In the genomic region with DNA sequence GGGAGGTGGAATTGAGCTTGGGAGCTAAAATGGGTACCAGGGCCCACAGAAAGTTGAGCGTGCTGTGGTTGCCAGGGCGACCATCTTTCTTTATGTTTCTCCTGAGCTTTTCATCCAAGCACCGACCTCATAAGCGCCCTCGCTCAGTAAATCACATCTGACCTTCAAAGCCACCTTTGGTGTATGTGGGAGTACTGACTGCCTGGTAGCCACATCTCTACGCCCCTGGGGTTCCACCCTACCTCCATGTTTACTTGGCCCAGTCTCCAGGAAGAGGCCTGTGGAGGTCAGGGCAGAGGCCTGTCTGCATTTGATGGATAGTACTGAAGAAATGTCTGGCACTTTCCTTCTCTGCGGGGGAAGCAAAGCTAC, we compare ENCODE assay signal across 8 mouse cellular contexts. TPM values are rescaled to one million over a fixed set of nuclear protein-coding genes. Genes with fewer than 3 reads are reported as not detected.
DNase-seq lines count a peak whose midpoint lies in the region; ATAC-seq and TF ChIP-seq lines count a peak whose summit lies in the region.

No protein-coding gene starts in this region.

- peak overlapping the region; percentile 49; the same call in 1 of the 2 replicates for H3K4me3 ChIP-seq in layer of hippocampus, adult 2 months
- no peak overlapping the region for H3K4me3 ChIP-seq in forebrain, embryonic 14.5 days (ENCODE audit: low read depth, low read length)

- no peaks in the 10 kb centered on the region for H3K36me3 ChIP-seq in forebrain, embryonic 14.5 days (ENCODE audit: control insufficient read depth, insufficient read depth, low read length)

- ATAC-seq in forebrain, embryonic 14.5 days: no peak; the same call in 1 of the 2 replicates
- no peak for ATAC-seq in granulocyte monocyte progenitor cell, adult 5-6 weeks (replicated peaks; ENCODE audit: poor library complexity, severe bottlenecking)

- no peak for TF ChIP-seq CTCF in layer of hippocampus, adult 2 months (conservative IDR thresholded peaks at IDR 0.05)

- WGBS in forebrain, embryonic 14.5 days: 37% methylated on average over 7 of the region's 7 CpGs

- peak overlapping the region; percentile 58; the same call in 1 of the 2 replicates for H3K9ac ChIP-seq in forebrain, embryonic 14.5 days (ENCODE audit: low read length)

- H3K27me3 ChIP-seq in forebrain, embryonic 14.5 days (replicated peaks; ENCODE audit: control insufficient read depth, insufficient read depth, low read length): no peaks in the 10 kb centered on the region

- H3K4me2 ChIP-seq in forebrain, embryonic 14.5 days (ENCODE audit: low read length): peak overlapping the region; percentile 59

- no peak for DNase-seq in layer of hippocampus, adult 2 months (ENCODE audit: low spot score in 2 of 2)
- no peak for DNase-seq in layer of hippocampus, postnatal 25 days (ENCODE audit: extremely low spot score in 1 of 2, low spot score in 1 of 2)
- peak; percentile 25 for DNase-seq in forebrain, embryonic 14.5 days (ENCODE audit: low spot score)
- DNase-seq in kidney, adult 8-10 months: peak; percentile 21 to 49
- DNase-seq in lung, postnatal 10 days: peak; percentile 57
- DNase-seq in spleen, adult 18-20 months: no peak
- no peak for DNase-seq in layer of hippocampus, postnatal 14 days (ENCODE audit: low spot score in 2 of 2)

- peaks cover 3% of the 10 kb centered on the region; the same call in 1 of the 2 replicates for H3K4me1 ChIP-seq in forebrain, embryonic 14.5 days (ENCODE audit: control insufficient read depth, insufficient read depth, low read length)

- peak overlapping the region; percentile 84 for H3K27ac ChIP-seq in layer of hippocampus, adult 2 months
- peak overlapping the region; percentile 80 for H3K27ac ChIP-seq in forebrain, embryonic 14.5 days (ENCODE audit: low read depth, low read length)

- H3K9me3 ChIP-seq in forebrain, embryonic 14.5 days (replicated peaks; ENCODE audit: control insufficient read depth, low read length): no peaks in the 10 kb centered on the region

RNA-seq across cellular contexts. Expression of a gene that starts 13.7 kb away (rescaled TPM):
- 10 to 100 TPM; 74.1 to 75.4 TPM for total RNA-seq in layer of hippocampus, adult 2 months (2021)
- total RNA-seq in layer of hippocampus, postnatal 25 days (2021): 10 to 100 TPM; 69.1 to 70.6 TPM
- 20.7 and 25.3 TPM in 2 replicates for polyA plus RNA-seq in forebrain, embryonic 14.5 days (2014; fragmentation: Nextera tagmentation; extraction: Ambion mirVana)
- total RNA-seq in granulocyte monocyte progenitor cell, adult 5-6 weeks (2014; fragmentation: Nextera tagmentation): 29.3 and 47.1 TPM in 2 replicates
- total RNA-seq in granulocyte monocyte progenitor cell, adult 5-6 weeks (2017): 18.4 and 25.9 TPM in 2 replicates
- total RNA-seq in layer of hippocampus, postnatal 14 days (2021): 10 to 100 TPM; 60.5 to 67.0 TPM

RNA-seq across cellular contexts. Expression of a gene that starts 18.6 kb away (rescaled TPM):
- 1 to 10 TPM; 6.5 to 7.4 TPM for total RNA-seq in layer of hippocampus, adult 2 months (2021)
- 1 to 10 TPM; 4.7 to 5.0 TPM for total RNA-seq in layer of hippocampus, postnatal 25 days (2021)
- polyA plus RNA-seq in forebrain, embryonic 14.5 days (2014; fragmentation: Nextera tagmentation; extraction: Ambion mirVana): 2.5 and 3.4 TPM in 2 replicates
- total RNA-seq in granulocyte monocyte progenitor cell, adult 5-6 weeks (2014; fragmentation: Nextera tagmentation): 0.82 TPM in 1 of 2 replicates, not detected in the other
- not detected in 2 replicates for total RNA-seq in granulocyte monocyte progenitor cell, adult 5-6 weeks (2017)
- total RNA-seq in layer of hippocampus, postnatal 14 days (2021): 1 to 10 TPM; 4.2 to 6.5 TPM

RNA-seq across cellular contexts. Expression of a gene that starts 28.8 kb away (rescaled TPM):
- total RNA-seq in layer of hippocampus, adult 2 months (2021): 10 to 100 TPM; 85.4 to 88.0 TPM
- 10 to 100 TPM; 81.2 to 87.4 TPM for total RNA-seq in layer of hippocampus, postnatal 25 days (2021)
- 266 and 312 TPM in 2 replicates for polyA plus RNA-seq in forebrain, embryonic 14.5 days (2014; fragmentation: Nextera tagmentation; extraction: Ambion mirVana)
- 120 and 128 TPM in 2 replicates for total RNA-seq in granulocyte monocyte progenitor cell, adult 5-6 weeks (2014; fragmentation: Nextera tagmentation)
- total RNA-seq in granulocyte monocyte progenitor cell, adult 5-6 weeks (2017): 176 and 204 TPM in 2 replicates
- total RNA-seq in layer of hippocampus, postnatal 14 days (2021): 10 to 100 TPM; 86.0 to 87.9 TPM

RNA-seq across cellular contexts. Expression of a gene that starts 43.7 kb away (rescaled TPM):
- total RNA-seq in layer of hippocampus, adult 2 months (2021): 10 to 100 TPM; 53.4 to 54.5 TPM
- total RNA-seq in layer of hippocampus, postnatal 25 days (2021): 10 to 100 TPM; 49.8 to 53.4 TPM
- polyA plus RNA-seq in forebrain, embryonic 14.5 days (2014; fragmentation: Nextera tagmentation; extraction: Ambion mirVana): 76.7 and 77.3 TPM in 2 replicates
- 31.7 and 47.1 TPM in 2 replicates for total RNA-seq in granulocyte monocyte progenitor cell, adult 5-6 weeks (2014; fragmentation: Nextera tagmentation)
- 35.5 and 44.1 TPM in 2 replicates for total RNA-seq in granulocyte monocyte progenitor cell, adult 5-6 weeks (2017)
- 10 to 100 TPM; 47.0 to 51.7 TPM for total RNA-seq in layer of hippocampus, postnatal 14 days (2021)

RNA-seq across cellular contexts. Expression of a gene that starts 57.4 kb away (rescaled TPM):
- 10 to 100 TPM; 15.0 to 17.2 TPM for total RNA-seq in layer of hippocampus, adult 2 months (2021)
- 10 to 100 TPM; 13.7 to 17.1 TPM for total RNA-seq in layer of hippocampus, postnatal 25 days (2021)
- 11.9 and 13.4 TPM in 2 replicates for polyA plus RNA-seq in forebrain, embryonic 14.5 days (2014; fragmentation: Nextera tagmentation; extraction: Ambion mirVana)
- total RNA-seq in granulocyte monocyte progenitor cell, adult 5-6 weeks (2014; fragmentation: Nextera tagmentation): 2.1 and 4.2 TPM in 2 replicates
- total RNA-seq in granulocyte monocyte progenitor cell, adult 5-6 weeks (2017): 0.88 and 0.99 TPM in 2 replicates
- total RNA-seq in layer of hippocampus, postnatal 14 days (2021): 10 to 100 TPM; 15.2 to 19.1 TPM

Comparison
In these comparisons a context has a peak if more than half of its experiments do, and no peak if none do; other contexts are left out.
1. DNase-seq: peak in forebrain, embryonic 14.5 days (single experiment), kidney, adult 8-10 months (2 of 2) and lung, postnatal 10 days (single experiment); none in layer of hippocampus, adult 2 months (0 of 2), layer of hippocampus, postnatal 25 days (0 of 2), spleen, adult 18-20 months (0 of 2) and layer of hippocampus, postnatal 14 days (0 of 2).